Mouse (Mus musculus): ENCODE measurements around the gene Olfr193. TPM values are rescaled to one million over a fixed set of nuclear protein-coding genes. Genes with fewer than 3 reads are reported as not detected.
"Not testable (repeated sequence)": the region's sequence is repeated elsewhere in the genome, so short reads cannot be mapped to it uniquely, and the experiment has no call there.

Olfr193 gene
- not detected for total RNA-seq (2021)
- long read RNA-seq, experiment 1 = 0 reads
- long read RNA-seq, experiment 2 = 0 reads

- DNase-seq = no peak
These were observed at the start of gene Olfr193 for GRCm38 (mm10) chr16:59111781-59112180. TSS of gene Olfr193 (minus strand) at chr16:59111881.

- no peak for DNase-seq
These were observed 40.3 kb upstream of the Olfr193 start for GRCm38 (mm10) chr16:59151996-59152395.

- no peak for DNase-seq
These were observed 35.1 kb upstream of the Olfr193 start, which contains the start of gene Olfr195 for GRCm38 (mm10) chr16:59146746-59147145. TSS of gene Olfr195 (plus strand) at chr16:59147046.

- no peak for DNase-seq
These were observed 29.4 kb upstream of the Olfr193 start for GRCm38 (mm10) chr16:59141105-59141504.

- DNase-seq = no peak
These were observed 19.1 kb upstream of the Olfr193 start for GRCm38 (mm10) chr16:59130740-59131139.

GRCm38 (mm10) chr16:59120969-59121368, 9.3 kb upstream of the Olfr193 start, which contains the start of gene Olfr194:
TSS of gene Olfr194 (minus strand) at chr16:59121069.
- DNase-seq = no peak

- not testable (repeated sequence) for DNase-seq
These were observed 3.2 kb downstream of the Olfr193 start for GRCm38 (mm10) chr16:59108522-59108921.

GRCm38 (mm10) chr16:59105312-59105711, 6.4 kb downstream of the Olfr193 start:
- DNase-seq = no peak

GRCm38 (mm10) chr16:59089722-59090121, 22.0 kb downstream of the Olfr193 start, which contains the start of gene Olfr191:
TSS of gene Olfr191 (minus strand) at chr16:59089822.
- DNase-seq = not testable (repeated sequence)

GRCm38 (mm10) chr16:59081113-59081512, 30.6 kb downstream of the Olfr193 start:
- not testable (repeated sequence) for DNase-seq

GRCm38 (mm10) chr16:59077905-59078304, 33.8 kb downstream of the Olfr193 start, which contains the start of gene Olfr190:
TSS of gene Olfr190 (minus strand) at chr16:59078005.
- no peak for DNase-seq

GRCm38 (mm10) chr16:59073520-59073919, 38.2 kb downstream of the Olfr193 start:
- DNase-seq = no peak

GRCm38 (mm10) chr16:59071755-59072154, 39.9 kb downstream of the Olfr193 start:
- DNase-seq = no peak

- not testable (repeated sequence) for DNase-seq
These were observed 49.3 kb downstream of the Olfr193 start for GRCm38 (mm10) chr16:59062411-59062810.

Other genes with a start within 250 kb of the Olfr193 start
- gene Olfr177, start 237.1 kb downstream of the Olfr193 start, total RNA-seq (2021) = not detected
- not detected for gene Olfr178, start 219.8 kb downstream of the Olfr193 start, total RNA-seq (2021)
- not detected for gene Olfr181, start 183.1 kb downstream of the Olfr193 start, total RNA-seq (2021)
- not detected for gene Olfr180, start 182.5 kb downstream of the Olfr193 start, total RNA-seq (2021)
- not detected for gene Olfr183, start 116.5 kb downstream of the Olfr193 start, total RNA-seq (2021)
- not detected for gene Olfr186, start 81.6 kb downstream of the Olfr193 start, total RNA-seq (2021)
- gene Olfr187, start 72.1 kb downstream of the Olfr193 start, total RNA-seq (2021) = not detected
- gene Olfr190, start 33.9 kb downstream of the Olfr193 start, total RNA-seq (2021) = not detected
- not detected for gene Olfr191, start 22.1 kb downstream of the Olfr193 start, total RNA-seq (2021)
- gene Olfr194, start 9.2 kb upstream of the Olfr193 start, total RNA-seq (2021) = not detected
- not detected for gene Olfr195, start 35.2 kb upstream of the Olfr193 start, total RNA-seq (2021)
- not detected for gene Olfr196, start 58.6 kb upstream of the Olfr193 start, total RNA-seq (2021)
- not detected for gene Olfr198, start 91.7 kb upstream of the Olfr193 start, total RNA-seq (2021)
- not detected for gene Olfr199, start 107.9 kb upstream of the Olfr193 start, total RNA-seq (2021)
- gene Olfr201, start 160.8 kb upstream of the Olfr193 start, total RNA-seq (2021) = not detected
- gene Olfr202, start 174.9 kb upstream of the Olfr193 start, total RNA-seq (2021) = not detected
- gene Olfr203, start 187.0 kb upstream of the Olfr193 start, total RNA-seq (2021) = not detected
- not detected for gene Olfr204, start 206.4 kb upstream of the Olfr193 start, total RNA-seq (2021)
- gene Olfr205, start 219.3 kb upstream of the Olfr193 start, total RNA-seq (2021) = not detected
- not detected for gene Olfr206, start 237.4 kb upstream of the Olfr193 start, total RNA-seq (2021)

Measured in gastrocnemius, postnatal 25 days (tissue).